Comparison of ENCODE assay signal across 26 mouse cellular contexts in the genomic region with DNA sequence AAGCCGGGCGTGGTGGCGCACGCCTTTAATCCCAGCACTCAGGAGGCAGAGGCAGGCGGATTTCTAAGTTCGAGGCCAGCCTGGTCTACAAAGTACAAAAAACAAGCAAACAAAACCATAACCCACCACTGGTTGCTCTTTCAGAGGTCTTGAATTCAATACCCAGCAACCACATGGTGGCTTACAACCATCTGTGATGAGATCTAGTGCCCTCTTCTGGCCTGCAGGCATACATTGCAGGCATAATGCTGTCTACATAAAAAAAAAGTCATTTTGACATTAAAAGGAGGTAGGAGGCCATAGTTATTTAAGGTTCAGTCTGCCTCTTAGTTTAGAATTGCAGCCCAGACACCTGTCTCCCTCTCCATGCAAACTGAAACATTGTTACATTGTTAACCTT. TPM values are rescaled to one million over a fixed set of nuclear protein-coding genes. Genes with fewer than 3 reads are reported as not detected.
DNase-seq lines count a peak whose midpoint lies in the region; ATAC-seq and TF ChIP-seq lines count a peak whose summit lies in the region.
"Had no signal": no experiment of that assay in that cellular context is flagged by ENCODE, and none has a peak within 500 bp of the region (broad histone marks: within the 10 kb centered on the region; RNA-seq: fewer than 3 reads in every experiment).

No protein-coding gene starts in this region.

- no peaks in the 10 kb centered on the region for H3K4me1 ChIP-seq in MEL (ENCODE audit: control insufficient read depth in 1 of 2, insufficient read depth in 2 of 2, low read length in 2 of 2)
- no peaks in the 10 kb centered on the region for H3K4me1 ChIP-seq in neural tube, embryonic 15.5 days
- H3K4me1 ChIP-seq: embryonic facial prominence, embryonic 13.5 days; forebrain, embryonic 15.5 days; hindbrain, embryonic 12.5 days; kidney, embryonic 15.5 days; lung, embryonic 15.5 days; midbrain, embryonic 12.5 days; neural tube, embryonic 13.5 days had no signal

- TF ChIP-seq POLR2A in MEL (IDR thresholded peaks at IDR 0.05; ENCODE audit: control insufficient read depth in 1 of 2, insufficient read depth in 1 of 2, low read depth in 1 of 2, low read length in 2 of 2, poor library complexity in 1 of 2): no peak

- no peak for TF ChIP-seq RAD21 in MEL (IDR thresholded peaks at IDR 0.05; ENCODE audit: low read depth, low read length)

- H3K27ac ChIP-seq in layer of hippocampus, adult 2 months: no peak overlapping the region
- no peak overlapping the region for H3K27ac ChIP-seq in MEL (ENCODE audit: control insufficient read depth, low read depth, low read length)
- H3K27ac ChIP-seq in neural tube, embryonic 15.5 days (replicated peaks): no peak overlapping the region
- H3K27ac ChIP-seq: embryonic facial prominence, embryonic 13.5 days; forebrain, embryonic 15.5 days; hindbrain, embryonic 12.5 days; kidney, embryonic 15.5 days; lung, embryonic 15.5 days; midbrain, embryonic 12.5 days; neural tube, embryonic 13.5 days had no signal

- 98% methylated on average over 6 of the region's 6 CpGs for WGBS in neural tube, embryonic 15.5 days

- TF ChIP-seq CTCF in layer of hippocampus, adult 2 months (conservative IDR thresholded peaks at IDR 0.05): peak; percentile 36
- TF ChIP-seq CTCF in MEL (IDR thresholded peaks at IDR 0.05 in 2 of 3, conservative IDR thresholded peaks at IDR 0.05 in 1 of 3; ENCODE audit: control insufficient read depth in 1 of 3, insufficient read depth in 1 of 3, low read depth in 2 of 3, low read length in 3 of 3, poor library complexity in 1 of 3, severe bottlenecking in 1 of 3): peak in 2 of 3 experiments; percentile 5 to 11; a peak in 1 of 6 replicates

- DNase-seq in layer of hippocampus, adult 2 months (ENCODE audit: low spot score in 2 of 2): no peak
- no peak for DNase-seq in layer of hippocampus, adult 18-20 months (ENCODE audit: low spot score in 2 of 2)
- DNase-seq in thymus, postnatal 0 days (ENCODE audit: low spot score): peak; percentile 19
- no peak for DNase-seq in thymus, postnatal 36 days
- DNase-seq in MEL (ENCODE audit: low read depth, low spot score): peak; percentile 2
- DNase-seq in right cerebral cortex, postnatal 14 days: no peak
- DNase-seq: adrenal gland, postnatal 25 days; cerebellum, adult 11 months; cerebellum, postnatal 10 days; gastrocnemius, postnatal 36 days; heart, postnatal 10 days; left cerebral cortex, postnatal 4 days; spleen, adult 18-20 months had no signal

- no peaks in the 10 kb centered on the region for H3K27me3 ChIP-seq in MEL (ENCODE audit: control insufficient read depth in 1 of 2, insufficient read depth in 2 of 2, low read length in 2 of 2)
- no peaks in the 10 kb centered on the region for H3K27me3 ChIP-seq in neural tube, embryonic 15.5 days (replicated peaks)
- H3K27me3 ChIP-seq: embryonic facial prominence, embryonic 13.5 days; forebrain, embryonic 15.5 days; hindbrain, embryonic 12.5 days; kidney, embryonic 15.5 days; lung, embryonic 15.5 days; midbrain, embryonic 12.5 days; neural tube, embryonic 13.5 days; Patski had no signal

- no peak for TF ChIP-seq EP300 in MEL (IDR thresholded peaks at IDR 0.05; ENCODE audit: low read depth in 1 of 2, low read length in 2 of 2)

- no peaks in the 10 kb centered on the region for H3K79me2 ChIP-seq in MEL (ENCODE audit: control insufficient read depth, insufficient read depth, low read length, poor library complexity)

- H3K9me3 ChIP-seq in MEL (replicated peaks; ENCODE audit: insufficient read depth, low read length): no peaks in the 10 kb centered on the region
- H3K9me3 ChIP-seq in neural tube, embryonic 15.5 days (replicated peaks): no peaks in the 10 kb centered on the region
- H3K9me3 ChIP-seq: embryonic facial prominence, embryonic 13.5 days; forebrain, embryonic 15.5 days; hindbrain, embryonic 12.5 days; kidney, embryonic 15.5 days; lung, embryonic 15.5 days; midbrain, embryonic 12.5 days; neural tube, embryonic 13.5 days had no signal

- H3K4me2 ChIP-seq in neural tube, embryonic 15.5 days: no peak overlapping the region
- H3K4me2 ChIP-seq: embryonic facial prominence, embryonic 13.5 days; forebrain, embryonic 15.5 days; heart, embryonic 11.5 days; hindbrain, embryonic 12.5 days; kidney, embryonic 15.5 days; lung, embryonic 15.5 days; midbrain, embryonic 12.5 days; neural tube, embryonic 13.5 days had no signal

- H3K4me3 ChIP-seq in layer of hippocampus, adult 2 months: no peak overlapping the region
- H3K4me3 ChIP-seq in MEL (ENCODE audit: control insufficient read depth in 1 of 2, insufficient read depth in 1 of 2, low read depth in 2 of 2, low read length in 2 of 2): no peak overlapping the region
- no peak overlapping the region for H3K4me3 ChIP-seq in neural tube, embryonic 15.5 days (replicated peaks)
- H3K4me3 ChIP-seq: embryonic facial prominence, embryonic 13.5 days; forebrain, embryonic 15.5 days; hindbrain, embryonic 12.5 days; kidney, embryonic 15.5 days; lung, embryonic 15.5 days; midbrain, embryonic 12.5 days; neural tube, embryonic 13.5 days had no signal

- no peak overlapping the region for H3K9ac ChIP-seq in MEL (ENCODE audit: control insufficient read depth, low read depth, low read length, poor library complexity, severe bottlenecking)
- H3K9ac ChIP-seq in neural tube, embryonic 15.5 days (replicated peaks): no peak overlapping the region
- H3K9ac ChIP-seq: embryonic facial prominence, embryonic 13.5 days; forebrain, embryonic 15.5 days; hindbrain, embryonic 12.5 days; kidney, embryonic 15.5 days; lung, embryonic 15.5 days; midbrain, embryonic 12.5 days; neural tube, embryonic 13.5 days had no signal

- no peaks in the 10 kb centered on the region for H3K36me3 ChIP-seq in MEL (ENCODE audit: control insufficient read depth in 1 of 2, insufficient read depth in 2 of 2, low read length in 2 of 2)
- no peaks in the 10 kb centered on the region for H3K36me3 ChIP-seq in neural tube, embryonic 15.5 days
- H3K36me3 ChIP-seq: embryonic facial prominence, embryonic 13.5 days; forebrain, embryonic 15.5 days; hindbrain, embryonic 12.5 days; kidney, embryonic 15.5 days; lung, embryonic 15.5 days; midbrain, embryonic 12.5 days; neural tube, embryonic 13.5 days had no signal

- no peak for ATAC-seq in neural tube, embryonic 15.5 days (ENCODE audit: low FRiP score)
- ATAC-seq: forebrain, embryonic 15.5 days; Patski had no signal

TF ChIP-seq in MEL, 35 proteins besides CTCF, POLR2A, EP300 and RAD21:
- no peak; the same call in 1 of the 2 replicates for TF ChIP-seq SMC3 (IDR thresholded peaks at IDR 0.05; ENCODE audit: low read depth, low read length)

RNA-seq across cellular contexts. Expression of a gene that starts 17.1 kb away (rescaled TPM):
- total RNA-seq in layer of hippocampus, adult 2 months (2021): not detected
- not detected for total RNA-seq in layer of hippocampus, adult 18-20 months (2021)
- polyA plus RNA-seq in thymus, postnatal 0 days (2015; fragmentation: Nextera tagmentation; extraction: Ambion mirVana): not detected in 2 replicates
- total RNA-seq in MEL (2012; rRNA removed): not detected in 2 replicates
- under 1 TPM in 1 of 2 experiments, not detected in 1; 0.18 TPM for polyA plus RNA-seq in MEL (2012; ENCODE audit: insufficient read depth in 1 of 2, insufficient read length in 2 of 2, low read depth in 1 of 2, low replicate concordance in 2 of 2, missing spikeins in 1 of 2)
- polyA plus RNA-seq in neural tube, embryonic 15.5 days (2015; fragmentation: Nextera tagmentation; extraction: Ambion mirVana): not detected in 2 replicates
- total RNA-seq: adrenal gland, postnatal 25 days; gastrocnemius, postnatal 36 days; heart, postnatal 10 days; left cerebral cortex, postnatal 4 days; liver, adult 2 months; megakaryocyte progenitor cell, adult 5-6 weeks had no signal
- polyA plus RNA-seq: embryonic facial prominence, embryonic 13.5 days; forebrain, embryonic 15.5 days; heart, embryonic 11.5 days; hindbrain, embryonic 12.5 days; kidney, embryonic 15.5 days; liver, adult 2 months; midbrain, embryonic 12.5 days; neural tube, embryonic 13.5 days; Patski had no signal

RNA-seq across cellular contexts. Expression of a gene that starts 37.2 kb away (rescaled TPM):
- total RNA-seq in layer of hippocampus, adult 2 months (2021): not detected
- not detected for total RNA-seq in layer of hippocampus, adult 18-20 months (2021)
- not detected in 2 replicates for polyA plus RNA-seq in thymus, postnatal 0 days (2015; fragmentation: Nextera tagmentation; extraction: Ambion mirVana)
- not detected in 2 replicates for total RNA-seq in MEL (2012; rRNA removed)
- polyA plus RNA-seq in MEL (2012; ENCODE audit: insufficient read depth in 1 of 2, insufficient read length in 2 of 2, low read depth in 1 of 2, low replicate concordance in 2 of 2, missing spikeins in 1 of 2): not detected
- polyA plus RNA-seq in neural tube, embryonic 15.5 days (2015; fragmentation: Nextera tagmentation; extraction: Ambion mirVana): not detected in 2 replicates
- total RNA-seq: adrenal gland, postnatal 25 days; gastrocnemius, postnatal 36 days; heart, postnatal 10 days; layer of hippocampus, adult 8-10 months; left cerebral cortex, postnatal 4 days; liver, adult 2 months; megakaryocyte progenitor cell, adult 5-6 weeks had no signal
- polyA plus RNA-seq: embryonic facial prominence, embryonic 13.5 days; forebrain, embryonic 15.5 days; heart, embryonic 11.5 days; hindbrain, embryonic 12.5 days; kidney, embryonic 15.5 days; liver, adult 2 months; lung, embryonic 15.5 days; midbrain, embryonic 12.5 days; neural tube, embryonic 13.5 days; Patski had no signal

Comparison
In these comparisons a context has a peak if more than half of its experiments do, and no peak if none do; other contexts are left out.
1. DNase-seq: peak in thymus, postnatal 0 days (single experiment) and MEL (single experiment); none in layer of hippocampus, adult 2 months (0 of 2), layer of hippocampus, adult 18-20 months (0 of 2), thymus, postnatal 36 days (0 of 2) and right cerebral cortex, postnatal 14 days (single experiment).